Mouse (Mus musculus) right cerebral cortex, postnatal 4 days (tissue): Measurements from ENCODE around the gene Eef2.

ENCODE experiments used
- DNase-seq: peaks from one replicate; pipeline ENCODE4 v3.0.0-alpha.2; 2022

The Eef2 gene

DNA sequence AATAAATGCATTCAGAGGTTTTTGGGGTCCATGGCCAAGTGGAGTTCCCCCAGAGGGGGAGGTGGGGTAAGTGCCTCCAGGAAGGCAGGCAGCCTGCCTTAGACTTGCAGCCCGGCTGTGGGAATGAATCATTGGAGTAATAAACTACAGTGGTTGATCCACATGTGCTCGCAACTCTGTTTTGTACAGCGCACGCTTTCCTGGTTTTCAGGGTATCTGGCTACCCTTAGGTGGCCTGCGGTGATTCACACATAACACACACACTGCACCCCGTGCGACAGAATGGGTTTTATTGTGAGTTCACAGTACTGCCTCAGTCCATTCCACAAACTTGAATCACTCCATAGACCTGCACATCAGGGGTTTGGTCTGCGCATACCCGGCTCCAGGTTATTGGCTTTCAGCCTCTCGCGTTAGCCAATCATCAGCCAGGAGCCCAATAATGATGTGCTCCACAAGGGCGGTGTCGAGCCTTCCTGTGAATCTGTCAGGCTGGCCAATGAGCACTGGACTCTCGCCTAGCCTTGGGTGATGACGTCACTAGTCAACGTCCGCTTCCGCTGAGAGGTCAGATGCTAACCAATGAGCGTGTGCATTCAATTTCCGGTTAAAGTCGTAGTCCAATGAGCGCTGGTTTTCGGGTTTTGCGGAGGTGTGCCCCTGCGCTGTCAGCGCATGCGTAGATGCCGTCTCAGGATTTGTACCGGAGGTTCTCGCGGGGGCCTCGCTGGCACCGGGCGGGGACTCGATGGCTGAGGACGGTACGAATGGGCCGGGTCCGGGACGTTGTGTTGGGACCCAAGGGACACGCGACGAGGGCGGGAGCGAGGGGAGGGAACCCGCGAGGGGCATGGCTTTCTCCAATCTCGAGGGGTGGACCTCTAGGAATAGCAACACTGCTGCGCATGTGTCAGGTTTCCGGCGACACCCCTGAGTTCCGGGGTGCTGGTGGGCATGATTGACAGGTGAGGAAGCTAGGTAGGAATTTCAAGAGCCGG is 6.2 kb downstream of the Eef2 start, which contains the start of gene Dapk3:
Gene Dapk3 (plus strand): TSS at position 670 of the 998 bp plus-strand sequence.
- DNase-seq: peak; percentile 93

DNA sequence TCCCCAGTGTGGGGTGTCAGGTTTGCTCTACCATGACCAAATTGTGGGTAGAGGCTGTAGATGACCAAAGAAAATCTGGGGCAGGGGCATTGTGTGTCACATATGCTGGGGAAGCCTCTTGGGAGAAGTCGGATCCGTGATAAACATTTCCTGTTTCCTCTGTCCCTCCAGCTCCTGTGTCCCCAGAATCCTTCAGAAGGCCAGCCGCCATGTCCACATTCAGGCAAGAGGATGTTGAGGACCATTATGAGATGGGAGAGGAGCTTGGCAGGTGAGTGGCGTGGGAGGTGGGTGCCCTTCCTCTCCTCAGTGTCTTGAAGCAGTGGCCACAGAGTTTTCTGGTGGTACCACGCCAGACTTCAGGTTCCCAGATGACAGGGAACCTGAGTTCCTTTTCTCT is 7.4 kb downstream of the Eef2 start, which contains the start of gene 4930442H23Rik:
Gene 4930442H23Rik (minus strand): TSS at position 45 of the 400 bp plus-strand sequence.
- no peak for DNase-seq

DNA sequence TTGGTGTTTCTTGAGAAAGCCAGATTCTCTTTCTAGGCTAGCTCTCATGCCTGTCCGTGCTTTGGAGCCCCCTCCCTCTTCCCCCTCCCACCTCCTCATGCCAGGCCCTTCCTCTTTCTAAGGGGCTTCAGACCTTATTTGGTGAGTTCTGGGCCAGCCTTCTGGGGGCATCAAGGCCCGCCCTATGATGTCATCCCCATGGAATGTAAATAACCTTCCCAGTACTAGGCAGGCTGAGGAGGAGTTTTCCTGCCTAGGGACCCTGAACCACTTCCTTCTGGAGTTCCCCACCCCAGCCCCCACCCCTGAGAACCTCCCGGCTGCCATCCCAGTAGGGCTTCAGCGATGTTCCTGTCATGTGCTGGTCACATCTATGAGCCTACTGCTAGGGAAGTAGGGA is 8.3 kb downstream of the Eef2 start:
- no peak for DNase-seq

DNA sequence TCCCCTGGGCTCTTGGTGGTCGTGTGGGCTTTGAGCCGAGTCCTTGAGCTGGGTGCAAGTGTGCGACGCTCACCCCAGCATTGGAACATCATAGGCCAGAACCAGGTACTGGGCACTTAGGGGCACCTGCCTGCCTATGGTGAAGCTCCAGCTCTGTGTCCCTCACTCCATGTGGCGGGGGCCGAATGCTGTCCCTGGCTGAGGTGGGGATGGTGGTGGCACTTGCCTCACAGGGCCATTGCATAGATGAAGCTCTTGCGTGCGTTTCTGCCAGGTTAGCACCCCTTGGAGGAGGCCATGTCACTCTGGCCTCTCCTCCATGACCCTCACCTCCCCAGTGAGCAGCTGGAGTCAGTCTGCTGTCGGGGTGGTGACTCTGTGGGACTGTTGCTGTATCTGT is 10.7 kb downstream of the Eef2 start:
- no peak for DNase-seq

DNA sequence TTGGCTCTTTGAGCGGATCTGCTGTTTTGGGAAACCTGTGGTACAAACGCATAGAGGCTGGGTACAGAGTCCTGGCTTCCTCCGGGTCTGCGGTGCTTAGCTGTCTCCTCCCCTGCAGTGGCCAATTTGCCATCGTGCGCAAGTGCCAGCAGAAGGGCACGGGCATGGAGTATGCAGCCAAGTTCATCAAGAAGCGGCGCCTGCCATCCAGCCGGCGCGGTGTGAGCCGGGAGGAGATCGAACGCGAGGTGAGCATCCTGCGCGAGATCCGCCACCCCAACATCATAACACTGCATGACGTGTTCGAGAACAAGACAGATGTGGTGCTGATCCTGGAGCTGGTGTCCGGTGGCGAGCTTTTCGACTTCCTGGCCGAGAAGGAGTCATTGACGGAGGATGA is 13.4 kb downstream of the Eef2 start:
- no peak for DNase-seq

DNA sequence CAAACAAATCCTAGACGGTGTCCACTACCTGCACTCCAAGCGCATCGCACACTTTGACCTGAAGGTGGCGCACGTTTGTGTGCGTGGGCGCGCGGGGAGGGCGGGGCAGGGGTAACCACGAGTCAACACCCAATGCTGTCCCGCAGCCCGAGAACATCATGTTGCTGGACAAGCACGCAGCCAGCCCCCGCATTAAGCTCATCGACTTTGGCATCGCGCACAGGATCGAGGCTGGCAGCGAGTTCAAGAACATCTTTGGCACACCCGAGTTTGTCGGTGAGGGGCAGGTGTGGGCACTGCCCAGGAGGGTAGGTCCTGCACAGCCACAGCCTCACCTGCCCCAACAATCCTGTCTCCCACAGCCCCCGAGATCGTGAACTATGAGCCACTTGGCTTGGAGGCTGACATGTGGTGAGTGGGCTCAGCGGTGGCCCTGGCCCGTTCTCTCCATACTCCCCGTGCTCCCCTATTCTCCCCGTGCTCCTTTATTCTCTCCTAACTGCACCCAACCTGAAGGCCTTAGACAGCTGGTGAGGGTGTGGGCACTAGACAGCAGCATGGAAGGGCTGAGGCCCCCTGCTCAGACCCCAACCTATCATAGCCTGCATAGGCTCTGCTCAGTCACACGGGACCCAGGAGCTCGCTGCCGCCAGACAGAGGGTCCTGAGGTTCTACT is 13.9 kb downstream of the Eef2 start:
- no peak for DNase-seq

DNA sequence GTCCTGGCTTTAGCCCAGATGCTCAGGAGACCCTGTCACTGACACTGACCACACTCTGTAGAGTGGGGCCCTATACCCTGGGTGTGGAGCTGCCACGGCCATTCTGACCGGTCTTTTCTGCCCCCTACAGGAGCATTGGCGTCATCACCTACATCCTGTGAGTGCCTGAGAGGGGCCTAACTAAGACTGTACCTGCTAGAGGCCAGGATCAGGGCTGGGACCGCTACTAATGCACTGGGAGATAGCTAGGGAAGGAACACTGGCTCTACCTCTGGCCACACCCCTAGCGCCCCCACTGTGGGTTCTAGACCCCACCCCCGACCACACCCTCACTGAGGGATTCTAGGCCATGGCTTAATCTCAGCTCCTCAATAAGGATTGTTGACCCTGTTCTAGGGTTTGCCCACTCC is 14.5 kb downstream of the Eef2 start:
- no peak for DNase-seq

DNA sequence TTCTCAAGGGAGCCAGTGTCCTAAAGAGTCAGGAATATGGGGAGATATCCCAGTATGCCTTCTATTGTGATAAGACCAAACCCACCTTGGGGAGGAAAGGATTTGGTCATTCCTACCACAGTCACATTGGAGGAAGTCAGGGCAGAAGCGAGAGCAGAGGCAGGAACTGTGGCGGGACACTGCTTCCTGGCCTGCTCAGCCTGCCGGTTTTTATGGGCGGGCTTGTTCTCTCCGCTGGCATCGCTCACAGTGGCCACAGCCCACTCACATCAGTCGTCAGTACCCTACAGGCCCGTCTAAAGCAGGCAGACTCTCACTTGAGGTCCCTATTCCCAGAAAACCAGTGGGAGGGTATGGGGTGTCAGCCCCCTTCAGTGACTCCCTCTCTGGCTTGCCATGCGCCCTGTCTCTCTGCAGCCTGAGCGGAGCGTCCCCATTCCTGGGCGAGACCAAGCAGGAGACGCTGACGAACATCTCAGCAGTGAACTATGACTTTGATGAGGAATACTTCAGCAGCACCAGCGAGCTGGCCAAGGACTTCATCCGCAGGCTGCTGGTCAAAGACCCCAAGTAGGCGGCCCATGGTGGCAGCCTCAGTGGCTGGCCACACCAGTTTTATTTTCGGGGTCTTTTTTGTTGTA is 15.0 kb downstream of the Eef2 start:
- no peak for DNase-seq

DNA sequence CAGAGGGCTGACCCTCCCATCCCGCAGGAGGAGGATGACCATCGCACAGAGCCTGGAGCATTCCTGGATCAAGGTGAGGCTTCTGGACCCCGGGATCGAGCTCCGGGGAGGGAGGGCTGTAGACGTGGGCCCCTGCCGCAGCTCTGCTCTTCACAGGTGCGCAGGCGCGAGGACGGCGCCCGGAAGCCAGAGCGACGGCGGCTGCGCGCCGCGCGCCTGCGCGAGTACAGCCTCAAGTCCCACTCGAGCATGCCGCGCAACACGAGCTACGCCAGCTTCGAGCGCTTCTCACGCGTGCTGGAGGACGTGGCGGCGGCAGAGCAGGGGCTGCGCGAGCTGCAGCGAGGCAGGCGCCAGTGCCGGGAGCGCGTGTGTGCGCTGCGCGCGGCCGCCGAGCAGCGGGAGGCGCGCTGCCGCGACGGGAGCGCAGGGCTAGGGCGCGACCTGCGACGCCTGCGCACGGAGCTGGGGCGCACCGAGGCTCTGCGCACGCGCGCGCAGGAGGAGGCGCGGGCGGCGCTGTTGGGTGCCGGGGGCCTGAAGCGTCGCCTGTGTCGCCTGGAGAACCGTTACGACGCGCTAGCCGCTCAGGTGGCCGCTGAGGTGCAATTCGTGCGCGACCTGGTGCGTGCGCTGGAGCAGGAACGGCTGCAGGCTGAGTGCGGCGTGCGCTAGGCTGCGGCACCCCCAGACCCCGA is 16.0 kb downstream of the Eef2 start:
- peak; percentile 83 for DNase-seq

DNA sequence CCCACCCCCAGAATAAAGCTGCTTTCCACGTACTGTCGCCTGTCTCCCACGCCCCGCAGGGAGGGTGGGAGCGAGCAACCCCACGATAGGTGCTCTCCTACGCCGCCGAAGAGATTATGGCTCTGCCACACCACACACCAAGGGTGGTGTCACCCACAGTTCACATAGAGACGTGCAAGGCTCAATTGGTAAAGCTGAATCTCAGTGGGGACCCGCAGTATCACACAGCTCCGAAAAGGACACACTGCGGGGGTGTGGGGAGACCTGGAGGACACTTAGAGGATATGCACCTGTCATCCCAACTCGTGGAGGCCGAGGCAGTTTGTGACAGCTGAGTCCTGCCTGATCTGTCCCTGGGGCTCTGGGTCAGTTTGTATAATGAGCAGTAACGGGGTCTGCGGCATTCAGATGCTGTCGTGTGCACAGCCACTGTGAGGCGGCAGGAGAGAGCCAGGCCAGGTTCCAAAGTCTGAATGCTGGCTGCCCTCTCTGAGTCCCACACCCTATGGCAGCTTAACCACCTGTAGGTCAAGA is 16.6 kb downstream of the Eef2 start:
- no peak for DNase-seq

DNA sequence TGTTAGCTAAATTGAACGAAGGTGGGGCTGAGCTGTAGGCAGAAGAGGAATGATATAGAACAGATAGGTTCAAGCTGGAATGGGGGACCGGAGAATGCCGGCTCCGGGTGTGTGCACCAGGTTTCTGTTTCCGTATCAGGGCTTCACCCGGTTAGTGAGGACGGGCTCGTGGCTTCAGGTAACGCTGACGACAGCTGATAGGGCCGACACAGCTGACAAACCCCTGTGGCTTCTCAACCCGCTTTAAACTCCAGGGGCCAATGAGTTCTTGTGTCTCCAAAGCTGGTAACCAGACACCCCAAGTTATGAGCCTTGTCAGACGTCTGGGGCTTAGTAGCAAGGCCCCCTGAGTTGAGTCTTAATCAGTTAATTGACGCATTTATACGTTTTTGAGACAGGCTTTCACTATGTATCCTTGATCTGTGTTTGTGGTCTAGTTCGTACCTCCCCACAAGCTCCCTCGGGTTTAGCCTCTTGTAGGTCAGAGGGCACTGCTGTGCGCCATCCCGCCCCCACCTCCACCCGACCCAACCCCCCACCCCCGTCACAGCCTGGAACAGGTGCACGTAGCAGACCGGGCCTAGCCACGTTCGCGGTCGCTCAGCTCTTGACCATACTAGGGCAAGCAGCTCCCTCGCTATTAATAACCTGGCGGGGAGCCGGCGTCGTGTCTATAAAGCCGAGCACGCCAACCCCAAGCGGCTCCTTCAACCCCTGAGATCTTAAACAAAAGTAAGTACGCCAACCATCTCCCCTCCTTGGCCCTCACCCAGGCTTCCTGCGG is 17.8 kb downstream of the Eef2 start:
- DNase-seq: no peak

DNA sequence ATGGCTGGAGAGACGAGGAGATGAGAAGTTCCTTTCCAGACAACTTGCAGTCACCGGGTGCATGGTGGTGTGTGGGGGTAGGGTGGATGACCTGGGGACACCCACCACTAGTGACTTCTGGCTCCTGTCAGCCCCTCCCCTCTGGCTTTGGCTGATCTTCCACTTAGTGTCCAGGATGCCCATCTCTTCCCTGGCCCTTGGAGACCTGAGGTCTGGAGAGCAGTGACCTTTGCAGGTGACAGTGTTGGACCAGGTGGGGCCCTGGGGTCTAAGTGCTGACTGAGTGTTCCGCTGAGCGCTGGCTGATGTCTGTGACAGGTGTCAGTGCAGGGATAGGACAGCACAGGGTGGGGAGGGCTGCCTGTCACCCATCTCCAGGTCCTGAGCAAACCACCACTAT is 18.9 kb downstream of the Eef2 start:
- DNase-seq: no peak

DNA sequence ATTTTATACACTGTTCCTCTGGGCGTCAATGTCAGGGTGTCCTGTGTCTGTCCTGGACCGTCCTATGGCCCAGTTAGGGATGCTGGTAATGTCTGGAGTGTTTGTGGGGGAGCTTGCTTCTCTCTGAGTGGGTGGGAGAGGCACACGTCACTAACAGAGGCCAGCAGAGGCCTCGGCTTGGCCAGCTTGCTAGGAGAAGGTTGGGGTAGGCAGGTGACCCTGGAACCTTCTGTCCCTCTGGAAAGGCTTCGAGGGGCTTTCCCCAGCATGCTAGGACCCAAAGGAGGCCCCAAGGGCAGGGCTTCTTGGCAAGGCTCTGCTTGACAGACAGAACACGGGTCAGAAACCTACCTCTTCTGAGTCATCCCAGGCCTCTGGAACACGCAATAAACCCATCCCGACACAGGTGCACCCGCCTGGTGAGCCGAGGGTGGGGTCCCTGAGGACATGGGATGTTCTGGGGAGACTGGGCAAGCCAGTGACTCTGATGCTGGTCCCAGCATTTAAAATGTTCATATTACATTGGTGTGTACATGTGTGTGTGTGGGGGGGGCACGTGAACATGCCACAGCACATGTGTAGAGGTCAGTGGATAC is 20.1 kb downstream of the Eef2 start:
- no peak for DNase-seq

DNA sequence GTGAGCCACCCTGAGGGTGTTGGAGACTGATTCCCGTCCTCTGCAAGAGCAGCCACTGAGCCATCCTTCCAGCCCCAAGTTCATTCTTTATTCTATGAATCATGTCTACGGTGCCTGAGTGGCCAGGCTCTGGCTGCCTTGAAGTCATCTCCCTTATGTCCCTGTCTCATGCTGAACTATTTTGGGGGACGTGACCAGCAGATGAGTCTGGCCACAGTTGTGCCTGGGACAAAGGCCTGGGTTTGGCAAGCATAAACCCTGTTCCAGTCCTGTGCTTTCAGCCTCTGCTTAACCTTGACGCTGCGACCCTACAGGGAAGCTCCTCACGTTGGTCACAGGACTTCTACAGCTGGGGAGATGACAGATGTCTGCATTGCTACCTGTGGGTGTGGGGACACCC is 20.9 kb downstream of the Eef2 start:
- DNase-seq: no peak

DNA sequence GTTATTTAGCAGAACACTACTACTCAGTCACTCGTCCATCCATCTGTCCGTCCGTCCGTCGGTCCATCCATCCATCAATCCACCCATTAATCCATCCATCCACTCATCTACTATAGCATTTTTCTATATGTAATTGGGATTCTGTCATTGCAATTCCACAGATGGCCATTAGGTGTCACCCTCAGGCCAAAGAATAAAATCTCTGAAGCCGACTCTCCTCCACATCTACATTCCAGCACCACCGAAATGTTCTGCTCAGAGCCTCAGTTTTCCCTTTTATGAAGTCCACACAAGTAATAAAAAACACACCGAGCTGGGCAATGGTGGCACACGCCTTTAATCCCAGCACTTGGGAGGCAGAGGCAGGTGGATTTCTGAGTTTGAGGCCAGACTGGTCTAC is 21.8 kb downstream of the Eef2 start:
- peak; percentile 71 for DNase-seq

DNA sequence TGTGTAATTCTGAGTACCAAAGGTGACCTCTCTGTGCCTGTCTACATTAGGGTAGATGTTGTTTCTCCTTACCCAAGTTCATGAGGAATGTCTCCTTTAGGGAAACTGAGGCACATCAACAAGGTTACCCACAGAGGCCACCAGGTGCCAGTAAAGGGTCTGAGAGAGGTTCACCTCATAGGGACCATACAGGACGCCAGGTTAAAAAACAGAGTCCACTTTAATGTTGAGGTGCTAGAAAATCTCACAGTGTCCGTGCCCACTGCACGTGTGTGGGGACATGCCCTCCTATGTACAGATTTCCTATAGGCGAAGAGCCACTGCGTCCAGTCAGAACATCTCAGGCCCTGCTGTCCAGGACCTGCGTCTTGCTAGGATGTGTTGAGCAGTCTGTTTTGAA is 22.6 kb downstream of the Eef2 start:
- no peak for DNase-seq

DNA sequence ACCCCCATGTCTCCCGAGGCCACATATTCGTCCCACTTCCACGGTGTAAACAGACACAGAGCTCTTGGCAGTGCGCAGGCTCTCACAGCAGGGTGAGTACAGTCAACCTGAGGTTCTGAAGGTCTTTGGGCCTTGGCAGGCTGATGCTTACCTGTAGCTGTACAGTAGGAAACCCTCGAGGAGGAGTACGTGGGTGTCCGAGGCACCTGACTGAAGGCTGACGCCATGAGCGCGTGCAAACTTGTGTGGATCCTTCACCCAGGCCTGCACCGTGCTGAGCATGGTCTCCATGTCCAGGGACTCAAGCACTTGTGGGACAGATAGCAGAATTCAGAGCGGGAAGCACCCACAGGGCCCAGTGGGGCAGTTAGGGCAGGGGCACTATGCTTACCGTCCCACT is 23.7 kb downstream of the Eef2 start:
- DNase-seq: no peak

DNA sequence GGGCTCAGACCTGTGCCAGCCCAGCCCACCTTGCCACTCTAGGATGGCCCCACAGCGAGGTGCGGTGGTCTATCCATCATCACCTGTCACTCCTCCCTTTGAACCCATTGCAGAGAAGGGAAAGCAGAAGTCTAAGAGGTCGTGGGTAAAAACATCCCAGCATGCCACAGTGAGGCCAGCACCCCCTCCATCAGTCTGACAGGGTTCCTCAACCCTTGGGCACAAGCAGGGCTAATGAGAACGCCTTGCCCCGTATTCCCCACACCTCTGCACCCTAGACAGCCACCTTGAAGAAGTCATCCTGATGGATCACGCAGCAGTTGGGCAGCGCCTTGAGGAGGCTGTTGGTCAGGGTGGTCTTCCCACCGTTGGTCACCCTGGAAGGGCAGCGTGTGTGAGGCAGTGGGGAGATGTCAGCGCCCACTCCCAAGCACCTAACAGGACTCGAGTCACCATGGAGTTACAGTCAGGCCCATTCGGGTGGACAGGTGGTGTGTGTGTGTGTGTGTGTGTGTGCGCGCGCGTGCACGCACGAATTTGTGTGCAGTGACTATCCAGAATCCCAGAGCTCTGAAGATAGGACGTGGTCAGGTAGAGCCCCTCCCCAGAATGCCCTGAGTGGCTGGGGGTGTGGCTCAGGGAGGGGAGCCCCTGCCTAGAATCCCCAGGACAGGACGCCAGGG is 24.3 kb downstream of the Eef2 start:
- no peak for DNase-seq

DNA sequence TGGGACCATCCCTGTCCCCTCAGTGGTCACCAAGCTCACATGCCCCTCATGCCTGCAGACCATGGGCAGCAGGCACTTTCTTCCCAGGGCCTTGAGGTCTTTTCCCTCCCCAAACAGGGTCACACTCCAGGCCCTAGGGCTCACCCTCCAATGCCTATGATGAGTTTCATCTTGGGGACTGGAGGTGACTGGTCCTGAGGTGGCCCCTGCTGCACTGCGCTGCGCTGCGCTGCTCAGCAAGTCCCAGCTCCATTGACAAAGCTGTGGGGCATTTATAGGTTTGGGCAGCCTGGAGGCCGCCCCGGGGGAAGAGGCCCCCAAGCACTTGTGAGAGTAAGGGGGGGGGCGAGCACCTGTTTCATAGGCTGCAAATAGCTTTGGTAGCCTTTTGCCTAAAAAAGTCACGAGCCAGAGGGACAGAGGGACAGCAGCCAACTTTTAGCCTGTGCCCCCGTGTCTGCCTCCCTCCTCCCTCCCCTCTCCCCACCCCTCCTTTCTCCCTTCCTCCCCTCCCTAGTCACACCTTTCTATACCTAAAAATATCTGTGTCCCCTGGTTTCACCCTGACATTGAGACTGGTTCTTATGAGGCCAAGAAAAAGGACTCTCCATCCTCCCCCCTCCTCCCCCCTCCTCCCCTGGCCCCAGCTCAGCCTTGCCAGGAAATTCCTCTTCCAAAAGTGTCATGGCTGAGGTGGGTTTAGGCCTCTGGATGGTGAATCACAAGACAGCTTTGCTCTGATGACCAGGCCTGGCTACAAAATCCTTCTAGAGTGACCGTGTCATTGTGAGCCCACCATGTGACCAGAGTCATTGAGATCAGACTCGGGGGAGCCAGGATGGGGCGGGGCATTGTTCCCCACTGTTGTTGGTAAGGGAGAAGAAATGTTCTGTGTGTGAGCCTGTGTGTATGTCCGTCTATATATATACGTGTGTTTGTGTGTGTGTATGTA is 25.7 kb downstream of the Eef2 start, which contains the start of gene Nmrk2:
Gene Nmrk2 (minus strand): TSS at position 245 of the 952 bp plus-strand sequence.
- no peak for DNase-seq
